Mouse (Mus musculus): ENCODE results near the gene Sympk.

DNA sequence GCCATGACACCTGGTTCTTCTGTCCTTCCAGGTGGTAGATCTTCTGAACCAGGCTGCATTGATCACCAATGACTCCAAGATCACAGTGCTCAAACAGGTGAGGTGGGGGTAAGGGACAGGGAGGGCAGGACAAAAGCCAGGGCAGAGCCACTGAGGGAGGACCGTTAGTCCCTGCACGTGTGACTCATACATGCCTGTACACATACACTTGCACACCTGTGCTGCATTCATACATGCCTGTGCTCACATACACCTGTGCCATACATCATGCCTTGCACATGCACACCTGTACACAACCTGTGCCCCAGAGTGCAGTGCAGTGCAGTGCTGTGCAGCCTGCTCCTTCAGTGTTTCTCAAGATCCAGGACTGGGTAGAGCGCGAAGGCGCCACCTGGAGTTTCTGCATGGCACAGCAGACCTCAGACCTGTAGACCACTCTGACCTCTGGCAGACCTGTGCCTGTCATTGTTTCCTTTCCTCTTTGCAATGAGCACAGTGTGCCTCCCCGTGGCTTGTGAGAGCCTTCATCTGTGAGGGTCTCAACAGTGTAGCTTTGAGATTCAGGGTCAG lies 5.0 kb downstream of the Sympk start:
- TF ChIP-seq MYC (IDR thresholded peaks at IDR 0.05; ENCODE audit: low read depth, low read length) (no peak), MAFK (IDR thresholded peaks at IDR 0.05; ENCODE audit: borderline replicate concordance, low read depth, low read length) (no peak), POLR2A (IDR thresholded peaks at IDR 0.05; ENCODE audit: control insufficient read depth in 1 of 2, insufficient read depth in 1 of 2, low read depth in 1 of 2, low read length in 2 of 2, poor library complexity in 1 of 2) (no peak), RCOR1 (IDR thresholded peaks at IDR 0.05; ENCODE audit: low read depth, low read length) (no peak)

All from MEL (cell line).